Mouse (Mus musculus) adrenal gland, postnatal 4 days (tissue): ENCODE measurements around the gene Gm21739. TPM values are rescaled to one million over a fixed set of nuclear protein-coding genes. Genes with fewer than 3 reads are reported as not detected.
"Not testable (repeated sequence)": the region's sequence is repeated elsewhere in the genome, so short reads cannot be mapped to it uniquely, and the experiment has no call there.

Source experiments
- DNase-seq, 2 experiments: peaks; one replicate each; pipeline ENCODE4 v3.0.0; 2021 to 2022; ENCODE audit warnings: low spot score in 2 of 2, mixed read lengths in 2 of 2
- long read RNA-seq, 2 experiments: library from polyadenylated mRNA; stranded (forward); transcript quantifications; one replicate each; pipeline ENCODE4 v2.0.0; 2021
- total RNA-seq, 2 experiments: library from RNA; stranded (reverse); gene quantifications; 2 replicates each; pipeline ENCODE4 v1.2.3; 2021

Gene Gm21739
- not detected for total RNA-seq
- long read RNA-seq, experiment 1 = 0 reads
- long read RNA-seq, experiment 2 = 0 reads

- not testable (repeated sequence) for DNase-seq
Measured at GRCm38 (mm10) chrY:44264344-44264743, at the start of gene Gm21739. Gene Gm21739 (minus strand): TSS chrY:44264444.
